Mouse (Mus musculus) embryonic fibroblast, embryonic 13.5 days (primary cell): ENCODE results near the gene Adcyap1r1.

Experiments used
- CTCF ChIP-seq: IDR thresholded peaks from 2 replicates; pipeline ENCODE4 v1.5.1; 2011; ENCODE audit warnings: mild to moderate bottlenecking, control low read depth, low read length, moderate library complexity, borderline replicate concordance; ENCODE audit not compliant: insufficient read depth
- POLR2A ChIP-seq: IDR thresholded peaks from 2 replicates; pipeline ENCODE4 v1.6.1; 2011; ENCODE audit warnings: low read depth, mild to moderate bottlenecking, control low read depth, low read length, moderate library complexity

GRCm38 (mm10) chr6:55448199-55448598 lies 3.6 kb upstream of the Adcyap1r1 start:
- TF ChIP-seq CTCF (no peak), POLR2A (no peak)
